Mouse (Mus musculus) left cerebral cortex, postnatal 10 days (tissue): ENCODE data around the gene Mslnl. TPM values are rescaled to one million over a fixed set of nuclear protein-coding genes. Genes with fewer than 3 reads are reported as not detected.

ENCODE experiments used
- DNase-seq, 2 experiments: peaks; one replicate each; pipeline ENCODE4 v3.0.0; 2021 to 2022; ENCODE audit warnings: low spot score in 2 of 2, mixed read lengths in 1 of 2; ENCODE audit errors: extremely low spot score in 1 of 2
- intact Hi-C: fragments of 180-260 bp; cut with DNase I; formaldehyde crosslinking; loops from one replicate; pipeline ENCODE4 v1.15.1; 2025
- total RNA-seq, 2 experiments: library from RNA; stranded (reverse); gene quantifications; 2 replicates each; pipeline ENCODE4 v1.2.3; 2021

The Mslnl gene
- total RNA-seq, 2 experiments from 2014 or later, result not detected

DNA sequence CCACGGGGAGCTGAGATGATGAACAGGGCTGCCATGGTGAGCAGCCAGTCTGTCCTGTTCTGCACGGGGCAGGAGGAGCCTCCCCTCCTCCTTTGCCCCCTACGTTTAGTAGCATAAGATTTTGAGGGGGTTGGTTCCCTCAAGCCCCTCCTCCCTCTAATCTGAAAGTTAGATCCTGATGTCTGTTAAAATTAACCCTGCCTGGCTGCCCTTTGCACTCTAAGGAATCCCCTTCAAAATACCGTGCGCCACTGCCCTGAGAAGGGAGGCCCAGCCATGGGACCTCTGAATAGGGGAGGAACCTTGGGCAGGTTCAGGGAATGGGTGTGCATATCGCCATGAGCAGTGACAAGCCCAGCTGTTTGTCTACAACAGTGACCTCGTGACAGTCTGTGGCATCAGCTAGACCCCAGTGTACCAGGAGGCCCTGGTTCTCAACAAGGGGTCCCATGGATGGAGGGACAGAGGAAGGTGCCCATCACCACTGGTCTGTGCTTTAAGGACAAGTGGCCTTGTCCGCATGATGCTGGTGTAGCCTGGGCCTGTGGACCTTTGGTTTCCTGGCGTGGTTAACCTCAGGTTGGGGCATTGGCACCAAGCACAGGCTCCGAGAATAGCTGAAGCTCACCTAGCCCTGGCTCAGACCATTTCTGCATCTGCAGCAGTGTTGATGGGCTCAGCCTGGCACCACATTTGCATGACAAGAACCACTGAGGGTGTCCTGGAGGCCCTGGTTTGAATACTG is 39.6 kb downstream of the Mslnl start:
- intact Hi-C loops, result no loop called here
- no peak for DNase-seq

DNA sequence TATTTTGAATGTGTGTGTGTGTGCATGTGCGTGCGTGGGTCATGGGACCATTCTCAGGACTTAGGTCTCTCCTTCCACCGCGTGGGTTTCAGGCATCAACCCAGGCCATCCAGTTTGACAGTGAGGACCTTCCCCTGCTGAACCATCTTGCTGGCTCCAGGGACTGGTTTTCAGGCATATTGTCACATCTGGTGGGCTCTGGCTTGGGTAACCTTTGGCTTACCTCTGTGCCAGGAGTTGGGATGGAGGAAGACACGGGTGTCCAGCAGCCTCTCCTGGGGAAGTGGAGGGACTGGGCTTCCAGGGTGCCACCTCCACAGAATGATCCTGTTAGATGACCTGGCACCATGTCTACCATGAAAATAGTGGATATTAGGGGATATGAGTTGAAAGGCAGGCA is 42.1 kb downstream of the Mslnl start:
- intact Hi-C loops, result no loop called here
- DNase-seq, result no peak

GRCm38 (mm10) chr17:25781339-25781738 is 45.5 kb downstream of the Mslnl start:
- intact Hi-C loops, result no loop called here
- no peak for DNase-seq

DNA sequence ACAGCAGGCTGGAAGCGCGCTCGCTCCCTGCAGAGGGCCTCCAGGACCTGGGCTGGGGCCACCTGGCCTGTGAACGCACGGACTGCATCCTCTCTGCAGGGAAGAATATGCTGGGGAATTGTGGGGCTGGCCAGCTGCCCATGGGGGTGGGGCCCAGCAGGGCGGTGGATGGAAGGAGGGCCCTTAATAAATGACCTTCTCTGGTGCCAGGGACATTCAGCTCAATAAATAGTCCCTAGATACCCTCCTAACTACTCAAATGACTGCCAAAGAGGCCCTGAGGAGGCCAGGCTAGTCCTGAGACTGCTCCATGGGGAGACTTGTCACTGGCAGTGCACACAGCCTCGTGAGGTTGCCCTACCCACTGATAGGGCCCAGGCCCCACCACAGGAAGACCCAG is 47.2 kb downstream of the Mslnl start:
- intact Hi-C loops, result no loop called here
- DNase-seq, result no peak

DNA sequence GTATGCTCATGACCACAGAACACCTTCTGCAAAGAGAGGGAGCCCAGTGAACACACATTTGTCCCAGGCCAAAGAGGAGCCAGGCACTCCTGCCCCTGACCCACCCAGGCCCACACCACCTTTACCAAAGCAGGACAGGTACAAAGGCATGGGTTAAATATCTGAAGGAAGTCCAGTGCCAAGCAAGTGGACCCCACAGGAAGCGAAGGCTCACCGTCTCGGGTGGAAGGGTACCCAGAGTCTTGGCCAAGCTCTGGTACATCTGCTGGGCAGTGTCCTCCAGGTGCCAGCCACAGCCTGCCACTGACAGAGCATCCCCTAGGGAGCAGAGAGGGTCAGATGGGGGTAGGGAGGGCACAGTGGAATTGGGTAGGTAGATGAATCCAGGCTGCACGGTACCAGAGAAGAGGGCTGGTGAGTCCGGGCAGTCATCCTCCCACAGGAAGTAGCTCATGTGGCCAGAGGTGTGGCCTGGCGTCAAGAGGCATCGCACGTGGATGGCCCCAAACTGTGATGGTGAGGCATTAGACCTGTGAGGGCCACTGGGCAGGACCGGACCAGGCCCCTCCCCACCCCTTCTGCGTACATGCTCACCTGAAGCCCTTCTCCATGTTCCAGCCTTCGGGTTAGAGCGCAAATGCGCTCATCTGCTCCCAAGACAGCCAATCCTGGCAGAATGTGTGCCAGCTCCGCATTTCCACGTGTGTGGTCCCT is 48.2 kb downstream of the Mslnl start:
- DNase-seq, result no peak
- intact Hi-C loops, result no loop called here

DNA sequence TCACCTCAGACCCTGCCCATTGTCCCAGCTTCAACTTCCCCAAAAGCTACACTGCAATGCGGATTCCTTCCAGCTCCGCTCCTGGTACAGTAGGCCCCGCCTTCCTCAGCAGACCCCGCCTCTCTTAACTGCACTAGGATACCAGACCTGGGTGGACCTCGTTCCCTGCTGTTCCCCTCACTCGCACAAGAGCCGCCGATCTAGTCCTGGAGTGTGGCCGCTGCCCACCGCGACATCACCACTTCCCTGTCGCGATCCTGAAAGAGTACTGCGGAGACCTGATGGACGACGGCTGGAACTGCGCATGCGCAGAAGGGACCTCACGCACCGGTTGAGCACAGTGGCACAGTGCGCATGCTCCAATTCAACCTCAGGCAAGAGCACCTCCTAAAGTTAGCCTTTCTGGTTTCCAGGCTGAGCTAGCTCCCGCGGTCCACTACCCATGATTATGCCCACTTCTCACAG is 49.5 kb downstream of the Mslnl start, which contains the start of gene Haghl:
Gene Haghl, minus strand, starts transcription at position 393 of the 465 bp plus-strand sequence.
- intact Hi-C loops, result no loop called here

DNA sequence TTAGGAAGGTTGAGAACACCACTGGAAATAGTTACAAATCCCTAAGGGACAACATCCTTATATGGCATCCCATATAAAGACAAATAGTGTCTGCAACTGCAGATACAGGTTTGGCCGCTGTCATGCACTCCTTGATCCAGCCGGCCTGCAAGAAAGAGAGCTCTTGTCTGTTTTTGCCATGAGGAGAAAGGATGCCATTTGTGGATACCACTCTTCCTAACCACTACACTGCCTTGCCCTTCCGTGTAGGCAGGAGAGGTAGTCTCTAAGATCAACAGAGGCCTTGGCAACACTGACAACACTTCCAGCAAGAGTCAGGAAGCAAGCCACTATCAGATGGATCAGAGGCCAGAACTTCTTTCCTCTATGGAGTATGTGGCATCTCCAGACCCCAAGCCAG is 50.4 kb downstream of the Mslnl start, which contains the start of gene Ccdc78:
Gene Ccdc78, plus strand, starts transcription at position 301 of the 400 bp plus-strand sequence.
- intact Hi-C loops, result no loop called here

More for the DNA sequence above, 49.5 kb downstream of the Mslnl start, which contains the start of gene Haghl:
- peak; percentile 95 to 97 for DNase-seq

DNA sequence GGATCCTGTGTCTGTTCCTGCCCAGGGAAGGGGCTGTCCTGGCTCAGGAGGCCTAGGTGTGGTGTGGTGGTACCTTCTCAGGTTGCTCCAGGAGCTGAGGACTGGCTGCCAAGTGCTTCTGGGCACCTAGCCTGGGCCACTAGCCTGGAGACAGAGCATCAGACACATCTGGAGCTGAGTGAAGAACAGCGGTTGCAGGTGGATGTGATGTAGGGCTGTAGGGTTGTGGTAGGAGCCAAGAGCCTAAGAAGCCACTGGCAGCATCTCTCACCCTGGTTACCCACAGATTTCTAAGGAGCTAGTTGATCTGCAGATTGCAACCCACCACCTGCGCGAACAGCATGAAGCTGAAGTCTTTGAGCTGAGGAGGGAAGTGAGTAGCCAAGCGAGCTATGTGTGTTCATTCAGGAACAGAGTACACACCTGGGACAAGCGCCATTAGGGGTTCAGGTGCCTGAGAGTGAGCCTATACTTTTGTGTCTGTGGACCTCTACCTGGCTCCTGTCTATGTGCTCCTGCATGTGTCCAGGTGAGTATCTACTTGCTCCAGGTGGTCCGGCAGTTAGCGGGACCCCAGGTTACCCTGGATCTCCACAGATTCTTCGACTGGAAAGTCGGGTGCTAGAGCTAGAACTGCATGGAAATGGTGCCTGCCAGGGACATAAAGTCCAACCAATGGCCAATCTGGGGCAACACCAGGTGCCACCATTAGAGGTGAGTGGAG is 51.1 kb downstream of the Mslnl start:
- DNase-seq, result no peak
- intact Hi-C loops, result no loop called here

More for the DNA sequence above, 50.4 kb downstream of the Mslnl start, which contains the start of gene Ccdc78:
- DNase-seq, result no peak

DNA sequence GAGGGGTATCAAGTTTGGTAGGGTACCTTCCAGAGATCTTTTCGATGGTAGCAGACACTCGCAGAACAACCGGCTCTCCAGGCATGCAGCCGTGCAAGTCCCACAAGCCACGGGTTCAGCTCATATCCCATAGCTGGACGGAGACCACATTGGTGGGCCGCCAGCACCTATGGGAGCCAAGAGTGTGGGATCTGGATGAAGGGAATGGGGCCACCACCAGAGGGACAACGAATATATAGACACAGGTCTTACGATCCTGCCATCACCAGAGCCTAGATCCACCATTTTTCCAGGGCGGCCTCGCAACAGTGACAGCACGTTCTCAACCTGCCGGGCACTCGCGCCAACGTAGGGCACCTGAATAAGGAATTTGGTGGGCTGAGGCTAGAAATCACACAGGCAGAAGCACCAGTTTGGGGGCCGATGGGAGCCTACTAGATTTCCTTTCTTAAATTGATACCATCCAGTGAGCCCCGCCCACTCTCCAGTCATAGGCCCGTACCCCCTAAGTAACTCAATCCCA is 55.5 kb downstream of the Mslnl start:
- intact Hi-C loops, result no loop called here
- DNase-seq, result peak in 1 of 2 experiments; percentile 51

DNA sequence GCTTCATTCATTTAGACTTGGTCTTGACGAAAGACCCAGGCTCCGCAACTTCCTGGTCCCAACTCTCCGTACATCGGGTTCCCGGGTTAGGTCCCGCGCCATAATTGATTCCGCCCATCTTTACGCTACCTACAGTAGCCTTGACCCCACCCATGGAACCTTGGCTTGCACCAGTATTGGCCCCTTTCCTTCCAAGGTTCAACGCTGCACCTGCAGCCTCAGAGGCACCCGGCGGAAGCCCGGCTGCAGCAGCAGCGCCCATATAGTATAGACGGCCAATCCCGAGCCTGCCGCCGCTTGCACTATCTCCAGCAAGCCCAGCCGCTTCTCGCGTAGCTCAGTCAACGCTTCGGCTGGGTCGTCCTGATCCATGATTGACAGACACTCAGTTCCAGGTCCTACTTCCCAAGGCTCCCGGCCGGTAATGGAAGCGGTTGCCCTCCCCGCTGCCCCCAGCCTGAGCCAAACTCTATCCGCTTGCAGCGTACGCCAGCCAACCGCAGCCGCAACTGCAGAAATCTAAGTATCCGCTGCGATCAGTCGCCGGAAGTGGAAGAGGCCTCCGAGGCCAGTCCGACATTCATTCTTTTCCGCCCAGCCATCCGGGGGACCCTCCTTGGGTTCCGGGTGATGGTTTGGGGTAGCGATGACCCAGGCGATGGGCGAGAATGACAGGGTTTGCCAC is 56.1 kb downstream of the Mslnl start:
- DNase-seq, result peak; percentile 82 to 89
- intact Hi-C loops, result no loop called here

DNA sequence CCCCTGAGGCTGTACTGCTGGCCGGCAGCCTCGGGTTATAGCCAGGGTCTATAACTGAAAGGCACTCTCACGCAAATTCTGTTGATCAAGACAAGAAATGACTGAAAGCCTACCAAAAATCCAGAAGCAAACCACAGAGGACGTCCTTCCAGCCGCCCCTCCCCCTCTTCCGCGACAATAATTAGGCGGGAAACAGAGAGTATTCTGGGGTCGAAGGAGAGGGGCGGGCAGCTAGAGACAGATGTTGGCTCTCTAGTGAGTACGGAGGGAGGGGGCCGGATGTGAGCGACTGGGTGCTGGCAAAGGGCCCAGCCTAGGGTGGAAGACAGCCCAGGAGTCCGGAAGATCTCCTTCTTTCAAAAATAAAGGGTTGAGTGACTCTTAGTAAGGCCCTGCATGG is 56.8 kb downstream of the Mslnl start, which contains the start of gene Fam173a:
Gene Fam173a, minus strand, starts transcription at position 287 of the 400 bp plus-strand sequence.
- intact Hi-C loops, result no loop called here
- peak; percentile 83 to 92 for DNase-seq

GRCm38 (mm10) chr17:25794197-25794596 is 58.4 kb downstream of the Mslnl start:
- intact Hi-C loops, result no loop called here
- DNase-seq, result peak in 1 of 2 experiments; percentile 64

DNA sequence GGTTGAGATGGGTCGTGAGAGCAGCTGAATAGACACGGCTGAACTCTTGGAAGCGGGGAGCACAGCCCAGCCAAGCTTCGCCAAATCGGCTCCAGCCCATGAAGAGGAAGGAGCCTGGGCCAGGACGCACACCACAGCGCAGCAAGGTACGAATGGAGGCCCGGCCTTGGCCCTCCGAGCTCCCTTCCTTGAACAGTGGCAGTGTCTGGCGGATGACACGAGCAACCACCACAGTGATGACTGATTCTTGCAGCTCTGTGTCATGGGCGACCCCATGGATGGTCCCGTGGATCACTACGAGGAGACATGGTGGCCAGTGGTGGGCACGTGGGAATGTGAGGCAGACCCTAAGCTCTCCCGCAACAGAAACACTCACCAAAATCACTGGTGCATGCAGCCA is 59.2 kb downstream of the Mslnl start:
- intact Hi-C loops, result loop anchor here (5.0 kb wide), 1 partner anchor 318 kb away; no protein-coding TSS in a partner anchor
- DNase-seq, result no peak

GRCm38 (mm10) chr17:25795609-25796092 is 59.8 kb downstream of the Mslnl start, which contains the start of gene AC134908.4:
Gene AC134908.4, minus strand, starts transcription at chr17:25795659.
- intact Hi-C loops, result loop anchor here (5.0 kb wide), 1 partner anchor 318 kb away; no protein-coding TSS in a partner anchor
- peak in 1 of 2 experiments; percentile 66 for DNase-seq

GRCm38 (mm10) chr17:25796211-25796771 is 60.4 kb downstream of the Mslnl start:
- DNase-seq, result peak in 1 of 2 experiments; percentile 56
- intact Hi-C loops, result loop anchor here (5.0 kb wide), 1 partner anchor 319 kb away; no protein-coding TSS in a partner anchor

DNA sequence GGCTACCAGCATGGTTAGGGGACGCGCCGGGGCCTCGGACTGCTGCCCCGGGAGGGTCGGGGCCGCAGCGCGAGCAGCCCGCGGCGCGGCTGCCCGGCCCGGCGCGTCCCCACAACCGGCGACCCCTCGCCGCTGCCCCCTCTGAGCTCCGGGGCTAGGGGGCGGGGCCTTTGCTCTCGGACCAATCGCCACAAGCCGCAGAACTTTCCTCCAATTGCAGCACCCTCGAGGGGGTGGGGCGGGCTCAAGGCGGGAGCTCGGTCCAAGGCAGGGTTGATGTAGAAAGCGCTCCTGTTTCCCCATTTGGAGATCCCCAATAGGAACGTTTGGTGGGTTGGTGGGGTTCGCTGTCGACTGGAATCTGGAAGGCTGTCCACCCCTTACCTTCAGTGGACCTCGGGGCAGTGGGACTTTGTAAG is 61.1 kb downstream of the Mslnl start, which contains the start of gene Metrn:
Gene Metrn, minus strand, starts transcription at position 186 of the 419 bp plus-strand sequence.
- intact Hi-C loops, result loop anchor here (5.0 kb wide), 1 partner anchor 320 kb away; no protein-coding TSS in a partner anchor

More for the DNA sequence above, 61.1 kb downstream of the Mslnl start, which contains the start of gene Metrn:
- peak; percentile 76 to 93 for DNase-seq
